Mouse (Mus musculus): ENCODE results near the gene Sdk1. TPM values are rescaled to one million over a fixed set of nuclear protein-coding genes. Genes with fewer than 3 reads are reported as not detected.

The Sdk1 gene
- total and polyA plus RNA-seq, 3 experiments = not detected

GRCm38 (mm10) chr5:142113210-142114175 lies 872.2 kb downstream of the Sdk1 start:
- Histone ChIP-seq H3K79me2 (ENCODE audit: control insufficient read depth, insufficient read depth, low read length, poor library complexity) (no peaks in the 10 kb centered on the region), H3K9ac (ENCODE audit: control insufficient read depth, low read depth, low read length, poor library complexity, severe bottlenecking) (no peak overlapping the region), H3K9me3 (replicated peaks; ENCODE audit: insufficient read depth, low read length) (no peaks in the 10 kb centered on the region), H3K4me3 (ENCODE audit: control insufficient read depth in 1 of 2, insufficient read depth in 1 of 2, low read depth in 2 of 2, low read length in 2 of 2) (no peak overlapping the region), H3K36me3 (ENCODE audit: control insufficient read depth in 1 of 2, insufficient read depth in 2 of 2, low read length in 2 of 2) (no peaks in the 10 kb centered on the region), H3K4me1 (ENCODE audit: control insufficient read depth in 1 of 2, insufficient read depth in 2 of 2, low read length in 2 of 2) (no peaks in the 10 kb centered on the region), H3K27me3 (ENCODE audit: control insufficient read depth in 1 of 2, insufficient read depth in 2 of 2, low read length in 2 of 2) (no peaks in the 10 kb centered on the region), H3K27ac (ENCODE audit: control insufficient read depth, low read depth, low read length) (no peak overlapping the region)
- no peak for DNase-seq (ENCODE audit: low read depth, low spot score)
- TF ChIP-seq CHD1 (IDR thresholded peaks at IDR 0.05; ENCODE audit: low read depth, low read length) (no peak), ZKSCAN1 (IDR thresholded peaks at IDR 0.05; ENCODE audit: low read depth, low read length) (no peak), MAX (IDR thresholded peaks at IDR 0.05; ENCODE audit: low read length) (no peak), ZNF384 (IDR thresholded peaks at IDR 0.05; ENCODE audit: low read depth, low read length) (no peak), UBTF (IDR thresholded peaks at IDR 0.05; ENCODE audit: borderline replicate concordance, insufficient read depth, low read depth, low read length) (no peak)

DNA sequence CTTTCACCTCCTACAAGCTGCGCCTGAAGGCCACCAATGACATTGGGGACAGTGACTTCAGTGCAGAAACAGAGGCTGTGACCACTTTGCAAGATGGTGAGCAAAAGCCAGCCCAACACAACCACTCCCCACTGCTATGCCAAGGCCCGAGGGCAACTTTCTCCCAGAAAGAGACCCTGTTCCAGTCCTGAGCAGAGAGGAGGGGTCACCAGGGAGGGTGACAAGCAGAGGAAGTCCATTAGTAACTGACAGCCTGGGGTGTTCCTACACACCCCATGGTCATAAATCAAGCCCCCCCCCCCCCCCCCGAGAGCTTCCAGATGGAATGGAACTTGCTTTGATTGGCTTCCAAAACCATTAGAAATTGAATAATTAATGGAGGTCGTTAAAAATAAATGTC lies 886.5 kb downstream of the Sdk1 start:
- TF ChIP-seq EP300 (IDR thresholded peaks at IDR 0.05; ENCODE audit: low read depth in 1 of 2, low read length in 2 of 2) (no peak), RCOR1 (IDR thresholded peaks at IDR 0.05; ENCODE audit: low read depth, low read length) (no peak), MAFK (IDR thresholded peaks at IDR 0.05; ENCODE audit: borderline replicate concordance, low read depth, low read length) (no peak), TCF12 (IDR thresholded peaks at IDR 0.05; ENCODE audit: low read depth, low read length) (no peak), MEF2A (IDR thresholded peaks at IDR 0.05; ENCODE audit: extremely low read depth, insufficient replicate concordance, low read depth, low read length, poor library complexity, severe bottlenecking) (no peak), CTCF (IDR thresholded peaks at IDR 0.05 in 2 of 3, conservative IDR thresholded peaks at IDR 0.05 in 1 of 3; ENCODE audit: control insufficient read depth in 1 of 3, insufficient read depth in 1 of 3, low read depth in 2 of 3, low read length in 3 of 3, poor library complexity in 1 of 3, severe bottlenecking in 1 of 3) (no peak), GATA1 (IDR thresholded peaks at IDR 0.05; ENCODE audit: low read depth, low read length) (no peak), ZKSCAN1 (IDR thresholded peaks at IDR 0.05; ENCODE audit: low read depth, low read length) (no peak), MXI1 (IDR thresholded peaks at IDR 0.05; ENCODE audit: low read depth, low read length) (no peak), UBTF (IDR thresholded peaks at IDR 0.05; ENCODE audit: borderline replicate concordance, insufficient read depth, low read depth, low read length) (no peak), GABPA (IDR thresholded peaks at IDR 0.05; ENCODE audit: low read depth, low read length) (no peak), POLR2A (IDR thresholded peaks at IDR 0.05; ENCODE audit: control insufficient read depth in 1 of 2, insufficient read depth in 1 of 2, low read depth in 1 of 2, low read length in 2 of 2, poor library complexity in 1 of 2) (no peak), POLR2AphosphoS5 (IDR thresholded peaks at IDR 0.05; ENCODE audit: borderline replicate concordance, low read depth, low read length) (no peak), USF2 (IDR thresholded peaks at IDR 0.05; ENCODE audit: borderline replicate concordance in 1 of 2, insufficient read depth in 1 of 2, low read depth in 1 of 2, low read length in 2 of 2) (no peak), MYC (IDR thresholded peaks at IDR 0.05; ENCODE audit: low read depth, low read length) (no peak), BHLHE40 (IDR thresholded peaks at IDR 0.05; ENCODE audit: borderline replicate concordance, low read depth, low read length) (no peak), JUND (IDR thresholded peaks at IDR 0.05; ENCODE audit: low read depth, low read length) (no peak), NRF1 (IDR thresholded peaks at IDR 0.05; ENCODE audit: insufficient read depth, low read depth, low read length, poor library complexity, severe bottlenecking) (no peak), E2F4 (IDR thresholded peaks at IDR 0.05; ENCODE audit: borderline replicate concordance, low read depth, low read length) (no peak), ELF1 (IDR thresholded peaks at IDR 0.05; ENCODE audit: low read depth, low read length) (no peak)
- no peak for DNase-seq (ENCODE audit: low read depth, low spot score)
- Histone ChIP-seq H3K4me3 (ENCODE audit: control insufficient read depth in 1 of 2, insufficient read depth in 1 of 2, low read depth in 2 of 2, low read length in 2 of 2) (no peak overlapping the region), H3K27me3 (ENCODE audit: control insufficient read depth in 1 of 2, insufficient read depth in 2 of 2, low read length in 2 of 2) (no peaks in the 10 kb centered on the region), H3K4me1 (ENCODE audit: control insufficient read depth in 1 of 2, insufficient read depth in 2 of 2, low read length in 2 of 2) (no peaks in the 10 kb centered on the region), H3K9me3 (replicated peaks; ENCODE audit: insufficient read depth, low read length) (no peaks in the 10 kb centered on the region), H3K27ac (ENCODE audit: control insufficient read depth, low read depth, low read length) (no peak overlapping the region), H3K9ac (ENCODE audit: control insufficient read depth, low read depth, low read length, poor library complexity, severe bottlenecking) (no peak overlapping the region), H3K79me2 (ENCODE audit: control insufficient read depth, insufficient read depth, low read length, poor library complexity) (no peaks in the 10 kb centered on the region), H3K36me3 (ENCODE audit: control insufficient read depth in 1 of 2, insufficient read depth in 2 of 2, low read length in 2 of 2) (no peaks in the 10 kb centered on the region)

Data from MEL (cell line).